Mouse (Mus musculus): ENCODE measurements around the gene Exoc4.

GRCm38 (mm10) chr6:33690601-33691000, 441.7 kb downstream of the Exoc4 start:
- no peak for TF ChIP-seq CTCF (IDR thresholded peaks at IDR 0.05; ENCODE audit: insufficient read depth, low read length)
- no peak for TF ChIP-seq POLR2A (IDR thresholded peaks at IDR 0.05; ENCODE audit: borderline replicate concordance, extremely low read depth, low read depth, low read length)
